Mouse (Mus musculus): ENCODE measurements around the gene Abca4.

GRCm38 (mm10) chr3:122012464-122012863 lies 31.8 kb upstream of the Abca4 start:
- TF ChIP-seq EP300 (IDR thresholded peaks at IDR 0.05) (peak; percentile 95), CTCF (IDR thresholded peaks at IDR 0.05) (no peak)
